Mouse (Mus musculus) left cerebral cortex, adult 9 months (tissue): ENCODE measurements at regions not wholly inside any gene's neighbourhood (a gene's known extent, or its start where the extent isn't known, plus 50 kb on each side); places are given as distances from the start of the nearest gene placed in this dataset.

Experiments used
- DNase-seq, 2 experiments: peaks; one replicate each; pipeline ENCODE4 v3.0.0; 2022; ENCODE audit warnings: low spot score in 2 of 2

GRCm38 (mm10) chr4:84035347-84035746 lies 510.0 kb downstream of the Ccdc171 start:
- DNase-seq, result no peak

- DNase-seq, result no peak
These were observed 512.2 kb downstream of the Ccdc171 start for GRCm38 (mm10) chr4:84037535-84037934.

GRCm38 (mm10) chr4:84050243-84050642 lies 524.9 kb downstream of the Ccdc171 start:
- no peak for DNase-seq

- DNase-seq, result no peak
These were observed 531.6 kb downstream of the Ccdc171 start for GRCm38 (mm10) chr4:84056863-84057502.

- DNase-seq, result no peak
These were observed 534.8 kb downstream of the Ccdc171 start for GRCm38 (mm10) chr4:84060187-84060586.

GRCm38 (mm10) chr4:84063755-84064154 lies 538.4 kb downstream of the Ccdc171 start:
- no peak for DNase-seq

- peak in 1 of 2 experiments; percentile 61 for DNase-seq
These were observed 539.5 kb downstream of the Ccdc171 start for GRCm38 (mm10) chr4:84064614-84065456.

- no peak for DNase-seq
These were observed 540.2 kb downstream of the Ccdc171 start for GRCm38 (mm10) chr4:84065457-84066124.

GRCm38 (mm10) chr4:84067931-84068575 lies 542.7 kb downstream of the Ccdc171 start:
- DNase-seq, result no peak

- no peak for DNase-seq
These were observed 543.8 kb downstream of the Ccdc171 start for GRCm38 (mm10) chr4:84068947-84069663.

GRCm38 (mm10) chr4:84069681-84070080 lies 544.3 kb downstream of the Ccdc171 start:
- no peak for DNase-seq

GRCm38 (mm10) chr4:84070089-84070488 lies 544.7 kb downstream of the Ccdc171 start:
- DNase-seq, result no peak

GRCm38 (mm10) chr4:84072096-84072495 lies 546.8 kb downstream of the Ccdc171 start:
- DNase-seq, result no peak

- DNase-seq, result no peak
These were observed 551.2 kb downstream of the Ccdc171 start for GRCm38 (mm10) chr4:84076526-84076925.

GRCm38 (mm10) chr4:84079516-84079915 lies 554.2 kb downstream of the Ccdc171 start:
- no peak for DNase-seq

GRCm38 (mm10) chr4:84081518-84081917 lies 556.2 kb downstream of the Ccdc171 start:
- DNase-seq, result no peak

GRCm38 (mm10) chr4:84088166-84088565 lies 562.8 kb downstream of the Ccdc171 start:
- DNase-seq, result no peak

- no peak for DNase-seq
These were observed 567.2 kb downstream of the Ccdc171 start for GRCm38 (mm10) chr4:84092509-84092908.

- no peak for DNase-seq
These were observed 569.9 kb downstream of the Ccdc171 start for GRCm38 (mm10) chr4:84095237-84095636.

- no peak for DNase-seq
These were observed 570.7 kb downstream of the Ccdc171 start for GRCm38 (mm10) chr4:84096081-84096480.

GRCm38 (mm10) chr4:84099071-84099470 lies 573.7 kb downstream of the Ccdc171 start:
- DNase-seq, result no peak
